Mouse (Mus musculus) ES-Bruce4 (cell line): ENCODE data around the gene Itsn1.

Experiments used
- CTCF ChIP-seq: IDR thresholded peaks from one replicate; pipeline ENCODE4 v1.8.1; 2011; ENCODE audit warnings: low read depth, low read length
- EP300 ChIP-seq: IDR thresholded peaks from 2 replicates; pipeline ENCODE4 v1.6.1; 2011; ENCODE audit warnings: low read depth, low read length; ENCODE audit not compliant: insufficient read depth
- POLR2A ChIP-seq: IDR thresholded peaks from one replicate; pipeline ENCODE4 v1.8.1; 2011; ENCODE audit warnings: low read length; ENCODE audit not compliant: insufficient read depth

GRCm38 (mm10) chr16:91862836-91863235 lies 133.8 kb downstream of the Itsn1 start:
- TF ChIP-seq CTCF (no peak), POLR2A (no peak), EP300 (no peak)
